Mouse (Mus musculus): Measurements from ENCODE around the gene Pafah2. TPM values are rescaled to one million over a fixed set of nuclear protein-coding genes. Genes with fewer than 3 reads are reported as not detected.

Gene Pafah2
- total RNA-seq, 2 experiments from 2014 or later = 13.9 to 14.9 TPM

GRCm38 (mm10) chr4:134416602-134417001 lies 20.5 kb downstream of the Pafah2 start:
- no peak for DNase-seq (ENCODE audit: low spot score in 2 of 2)

DNA sequence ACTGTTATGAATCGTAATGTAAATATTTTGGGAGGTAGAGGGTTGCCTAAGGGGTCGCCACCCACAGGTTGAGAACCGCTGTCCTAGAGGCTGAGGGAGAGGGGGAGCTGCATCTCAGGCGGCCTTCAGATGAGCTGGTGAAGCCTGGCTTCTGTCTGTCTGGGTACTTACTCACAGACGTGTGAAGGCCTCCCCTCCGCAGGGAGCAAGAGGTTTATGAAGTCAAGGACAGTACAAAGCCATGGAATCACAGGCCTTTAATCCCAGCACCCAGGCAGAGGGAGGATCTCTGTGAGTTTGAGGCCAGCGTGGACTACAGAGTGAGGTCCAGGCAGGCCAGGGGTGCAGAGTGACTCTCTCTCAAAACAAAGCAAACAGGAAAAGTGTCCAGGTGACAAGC lies 21.0 kb downstream of the Pafah2 start:
- DNase-seq (ENCODE audit: low spot score in 2 of 2) = no peak

- DNase-seq (ENCODE audit: low spot score in 2 of 2) = no peak
Observed at GRCm38 (mm10) chr4:134421971-134422370, 25.9 kb downstream of the Pafah2 start.

DNA sequence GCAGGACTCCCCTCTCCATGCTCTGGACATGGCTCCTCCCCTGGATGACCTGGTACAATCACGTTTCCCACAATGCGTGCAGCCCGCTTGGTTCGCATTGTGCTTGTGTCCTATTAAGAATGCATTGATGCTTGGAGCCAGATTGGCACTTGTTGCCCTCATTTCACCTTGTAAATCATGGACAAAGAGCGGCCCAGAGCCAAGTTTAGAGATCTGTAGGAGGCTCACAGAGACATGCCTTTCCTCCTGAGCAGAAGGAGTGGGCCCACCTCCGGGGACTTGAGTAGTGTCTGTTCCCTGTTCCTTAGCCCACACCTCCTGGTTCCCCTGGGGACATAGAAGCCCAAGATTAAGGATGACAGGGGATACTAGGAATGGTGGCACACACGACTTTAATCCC lies 27.8 kb downstream of the Pafah2 start:
- no peak for DNase-seq (ENCODE audit: low spot score in 2 of 2)

GRCm38 (mm10) chr4:134425088-134425487 lies 29.0 kb downstream of the Pafah2 start:
- DNase-seq (ENCODE audit: low spot score in 2 of 2) = no peak

GRCm38 (mm10) chr4:134430381-134431004 lies 34.4 kb downstream of the Pafah2 start:
- DNase-seq (ENCODE audit: low spot score in 2 of 2) = no peak

DNA sequence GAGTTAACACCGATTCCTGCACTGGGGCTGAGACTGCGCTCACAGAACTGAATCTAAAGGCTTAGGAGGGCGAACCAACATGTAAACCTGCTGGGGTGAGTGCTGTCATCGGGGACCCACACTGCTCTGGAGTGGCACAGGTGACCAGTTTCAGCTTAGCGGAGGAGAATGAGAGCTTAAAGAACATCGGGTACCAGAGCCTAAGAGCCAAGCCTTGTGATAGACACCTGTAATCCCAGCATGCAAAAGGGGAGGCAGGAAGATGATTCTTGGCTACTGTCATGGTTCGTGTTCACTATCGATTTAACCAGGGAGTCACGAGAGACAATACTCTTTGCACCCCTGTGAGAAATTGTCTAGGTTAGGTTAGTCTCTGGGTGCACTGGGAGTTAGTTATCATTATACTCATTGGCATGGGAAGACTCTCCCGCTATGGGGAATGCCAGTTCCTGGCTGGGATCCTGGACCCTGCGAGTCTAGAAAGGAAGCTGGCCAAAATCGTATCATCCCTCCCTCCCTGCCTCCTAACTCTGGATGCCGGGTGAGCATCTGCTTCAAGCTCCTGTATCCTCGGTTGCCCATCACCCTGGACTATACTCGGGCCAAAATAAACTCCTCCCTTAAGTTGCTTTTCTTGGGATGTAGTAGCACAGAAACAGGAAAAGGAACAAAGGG lies 36.7 kb downstream of the Pafah2 start:
- DNase-seq (ENCODE audit: low spot score in 2 of 2) = no peak

DNA sequence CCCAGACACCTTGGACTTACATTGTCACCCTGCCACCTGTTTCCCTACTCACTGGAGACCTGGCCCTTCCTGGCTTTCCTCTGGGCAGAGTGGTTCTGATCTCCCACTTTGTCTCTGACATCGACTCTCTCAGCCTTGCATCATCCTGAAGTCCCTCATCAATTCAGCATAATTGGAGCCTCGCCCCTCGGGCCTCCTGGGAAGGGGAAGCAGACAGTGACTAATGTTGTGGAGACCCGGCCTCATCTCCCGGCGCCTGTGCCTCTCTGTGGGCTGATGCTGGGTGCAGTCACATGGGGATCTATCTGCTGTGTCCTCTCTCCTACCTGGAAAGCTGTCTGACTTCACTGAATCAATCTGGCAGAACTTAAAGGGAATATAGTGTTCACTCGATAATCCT lies 40.1 kb downstream of the Pafah2 start:
- no peak for DNase-seq (ENCODE audit: low spot score in 2 of 2)

- DNase-seq (ENCODE audit: low spot score in 2 of 2) = no peak
Observed at GRCm38 (mm10) chr4:134436659-134437058, 40.5 kb downstream of the Pafah2 start.

DNA sequence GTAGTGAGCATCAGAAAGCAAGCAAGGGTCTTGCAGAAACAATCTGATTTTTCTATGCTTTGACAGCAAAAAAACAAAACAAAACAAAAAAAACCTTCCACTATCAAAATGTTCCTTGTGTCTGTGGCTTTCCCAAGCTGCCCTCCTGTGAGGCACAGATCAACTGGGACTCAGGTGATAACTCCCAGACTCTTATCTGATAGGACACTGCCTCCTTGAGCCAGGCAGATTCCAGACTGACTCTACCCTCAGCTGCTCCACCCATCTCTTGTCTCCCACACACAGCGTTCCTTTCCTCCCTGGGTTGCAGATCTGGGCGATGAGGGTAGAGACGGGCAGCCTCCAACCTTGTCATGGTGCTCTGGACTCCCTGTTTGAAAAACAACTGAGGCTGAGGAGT lies 43.0 kb downstream of the Pafah2 start:
- no peak for DNase-seq (ENCODE audit: low spot score in 2 of 2)

DNA sequence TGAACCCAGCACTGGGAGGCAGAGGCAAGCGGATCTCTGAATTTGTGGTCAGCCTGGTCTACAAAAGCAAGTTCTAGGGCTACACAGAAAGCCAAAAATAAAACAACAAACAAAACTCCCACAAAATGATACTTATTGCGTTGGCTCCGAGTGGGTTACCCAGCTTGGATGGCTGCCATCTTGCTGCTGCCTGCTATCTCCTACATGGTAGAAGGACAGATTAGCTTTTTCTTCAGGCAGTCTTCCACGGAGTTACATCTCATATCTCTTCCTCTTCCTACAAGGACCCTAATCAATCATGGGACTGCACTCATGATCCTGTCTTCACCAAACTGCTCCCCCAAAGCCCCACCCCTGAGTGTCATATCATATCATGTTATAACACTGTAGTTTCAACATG lies 43.8 kb downstream of the Pafah2 start:
- no peak for DNase-seq (ENCODE audit: low spot score in 2 of 2)

DNA sequence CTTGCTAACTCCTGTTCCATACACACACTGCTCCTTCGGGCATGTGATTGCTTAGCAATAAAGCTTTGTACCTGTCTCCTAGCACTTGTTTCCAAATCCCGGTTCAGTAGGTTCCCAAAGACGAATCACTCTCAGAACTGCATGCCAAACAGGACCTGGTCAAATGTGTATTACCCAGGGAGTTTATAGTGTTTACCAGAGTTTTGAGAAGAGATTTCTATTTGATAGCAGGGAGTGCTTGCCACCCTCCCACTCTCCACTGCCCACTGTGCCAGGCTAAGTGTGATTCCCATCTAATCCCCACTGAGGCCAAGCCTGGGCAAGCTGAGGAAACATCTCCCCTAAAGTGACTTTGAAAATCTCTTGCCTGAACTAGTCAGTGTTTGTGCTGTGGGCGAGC lies 46.1 kb downstream of the Pafah2 start:
- DNase-seq (ENCODE audit: low spot score in 2 of 2) = no peak

DNA sequence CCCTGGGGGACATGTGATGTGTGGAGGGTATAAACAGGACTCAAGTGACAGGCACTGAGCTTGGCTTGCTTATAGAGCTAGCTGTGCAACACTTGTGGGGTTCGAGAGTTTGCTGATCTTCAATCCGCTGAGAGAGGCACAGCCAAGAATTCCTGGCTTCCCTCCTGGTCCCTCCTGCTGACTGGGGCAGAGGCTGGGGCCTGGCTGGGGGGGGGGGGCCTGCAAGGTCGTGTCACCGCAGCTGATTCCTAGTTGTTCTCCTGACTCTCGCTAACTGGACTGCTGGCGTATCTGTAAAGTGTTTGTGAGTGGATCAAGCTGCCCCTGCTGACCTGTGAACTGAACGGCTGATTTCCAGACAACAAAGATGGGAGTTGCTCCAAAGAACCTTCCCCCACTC lies 47.5 kb downstream of the Pafah2 start:
- DNase-seq (ENCODE audit: low spot score in 2 of 2) = no peak

GRCm38 (mm10) chr4:134444949-134445348 lies 48.8 kb downstream of the Pafah2 start:
- no peak for DNase-seq (ENCODE audit: low spot score in 2 of 2)

DNA sequence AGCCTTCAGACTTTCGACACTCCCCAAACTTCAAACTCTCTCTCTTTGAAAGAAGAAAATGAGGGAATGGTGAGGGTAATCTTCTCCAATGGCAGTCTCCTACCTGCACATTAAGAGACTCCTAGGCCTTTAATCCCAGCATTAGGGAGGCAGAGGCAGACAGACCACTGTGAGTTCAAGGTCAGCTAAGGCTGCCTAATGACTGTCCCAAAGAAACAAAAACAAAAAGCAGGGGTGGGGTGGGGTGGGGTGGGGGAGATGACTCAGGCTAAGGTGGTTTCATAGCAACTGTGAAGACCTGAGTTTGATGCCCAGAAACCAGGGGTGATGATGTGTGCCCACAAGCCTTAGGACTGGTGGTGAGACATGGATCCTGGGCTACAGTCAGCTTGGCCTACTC lies 49.4 kb downstream of the Pafah2 start:
- DNase-seq (ENCODE audit: low spot score in 2 of 2) = no peak

GRCm38 (mm10) chr4:134447966-134448365 lies 51.8 kb downstream of the Pafah2 start:
- no peak for DNase-seq (ENCODE audit: low spot score in 2 of 2)

- no peak for DNase-seq (ENCODE audit: low spot score in 2 of 2)
Observed at GRCm38 (mm10) chr4:134449595-134450391, 53.7 kb downstream of the Pafah2 start.

- no peak for DNase-seq (ENCODE audit: low spot score in 2 of 2)
Observed at GRCm38 (mm10) chr4:134450392-134451195, 54.5 kb downstream of the Pafah2 start.

GRCm38 (mm10) chr4:134451484-134451883 lies 55.4 kb downstream of the Pafah2 start:
- no peak for DNase-seq (ENCODE audit: low spot score in 2 of 2)

GRCm38 (mm10) chr4:134453619-134454400 lies 57.7 kb downstream of the Pafah2 start:
- no peak for DNase-seq (ENCODE audit: low spot score in 2 of 2)

GRCm38 (mm10) chr4:134455310-134455709 lies 59.2 kb downstream of the Pafah2 start:
- DNase-seq (ENCODE audit: low spot score in 2 of 2) = no peak

All from adrenal gland, postnatal 4 days (tissue).